Mouse (Mus musculus): ENCODE results near the gene Kremen2. TPM values are rescaled to one million over a fixed set of nuclear protein-coding genes. Genes with fewer than 3 reads are reported as not detected.
A peak's percentile ranks its signal among the peaks of the same experiment; 100 is the strongest.

Gene Kremen2
- polyA plus RNA-seq, 1 experiment: 1.1 TPM

GRCm38 (mm10) chr17:23740136-23740584, 5.5 kb downstream of the Kremen2 start:
- 0% methylated on average over 44 of the region's 46 CpGs for WGBS
- peak; percentile 87 for DNase-seq
- Histone ChIP-seq H3K4me1 (ENCODE audit: control insufficient read depth, insufficient read depth, low read length) (peaks cover 14% of the 10 kb centered on the region), H3K4me3 (replicated peaks; ENCODE audit: extremely low read depth, low read depth, low read length) (peak overlapping the region; percentile 78)
- TF ChIP-seq POLR2A (IDR thresholded peaks at IDR 0.05; ENCODE audit: borderline replicate concordance, extremely low read depth, low read depth, low read length) (peak; percentile 78), CTCF (IDR thresholded peaks at IDR 0.05; ENCODE audit: insufficient read depth, low read length) (no peak)

- H3K4me1 ChIP-seq (ENCODE audit: control insufficient read depth, insufficient read depth, low read length): peaks cover 14% of the 10 kb centered on the region
- H3K4me3 ChIP-seq (replicated peaks; ENCODE audit: extremely low read depth, low read depth, low read length): peak overlapping the region; percentile 78
- 4% methylated on average over 48 of the region's 48 CpGs for WGBS
- TF ChIP-seq CTCF (IDR thresholded peaks at IDR 0.05; ENCODE audit: insufficient read depth, low read length) (no peak), POLR2A (IDR thresholded peaks at IDR 0.05; ENCODE audit: borderline replicate concordance, extremely low read depth, low read depth, low read length) (no peak)
- no peak for DNase-seq
These were observed 6.2 kb downstream of the Kremen2 start for GRCm38 (mm10) chr17:23739202-23740135.

- Histone ChIP-seq H3K4me1 (ENCODE audit: control insufficient read depth, insufficient read depth, low read length) (peaks cover 14% of the 10 kb centered on the region), H3K4me3 (replicated peaks; ENCODE audit: extremely low read depth, low read depth, low read length) (no peak overlapping the region)
- WGBS: 74% methylated on average over 2 of the region's 2 CpGs
- DNase-seq: no peak
- no peak for TF ChIP-seq POLR2A (IDR thresholded peaks at IDR 0.05; ENCODE audit: borderline replicate concordance, extremely low read depth, low read depth, low read length)
- TF ChIP-seq CTCF (IDR thresholded peaks at IDR 0.05; ENCODE audit: insufficient read depth, low read length): no peak
These were observed 6.8 kb downstream of the Kremen2 start for GRCm38 (mm10) chr17:23738836-23739201.

- TF ChIP-seq POLR2A (IDR thresholded peaks at IDR 0.05; ENCODE audit: borderline replicate concordance, extremely low read depth, low read depth, low read length) (no peak), CTCF (IDR thresholded peaks at IDR 0.05; ENCODE audit: insufficient read depth, low read length) (0 out of 2 replicates have a peak, but pooled peaks have one; percentile 11)
- WGBS: 80% methylated on average over 15 of the region's 15 CpGs
- DNase-seq: no peak
- Histone ChIP-seq H3K4me3 (replicated peaks; ENCODE audit: extremely low read depth, low read depth, low read length) (no peak overlapping the region), H3K4me1 (ENCODE audit: control insufficient read depth, insufficient read depth, low read length) (peaks cover 14% of the 10 kb centered on the region)
These were observed 7.9 kb downstream of the Kremen2 start for GRCm38 (mm10) chr17:23737493-23738445.

GRCm38 (mm10) chr17:23734341-23734740, 11.3 kb downstream of the Kremen2 start:
- 45% methylated on average over 1 of the region's 1 CpGs for WGBS
- H3K4me3 ChIP-seq (replicated peaks; ENCODE audit: extremely low read depth, low read depth, low read length): no peak overlapping the region
- TF ChIP-seq POLR2A (IDR thresholded peaks at IDR 0.05; ENCODE audit: borderline replicate concordance, extremely low read depth, low read depth, low read length) (no peak), CTCF (IDR thresholded peaks at IDR 0.05; ENCODE audit: insufficient read depth, low read length) (no peak)
- peaks cover 6% of the 10 kb centered on the region for H3K4me1 ChIP-seq (ENCODE audit: control insufficient read depth, insufficient read depth, low read length)
- DNase-seq: no peak

- peaks cover 3% of the 10 kb centered on the region; the same call in 1 of the 2 replicates for H3K4me1 ChIP-seq (ENCODE audit: control insufficient read depth, insufficient read depth, low read length)
- no peak for DNase-seq
- TF ChIP-seq CTCF (IDR thresholded peaks at IDR 0.05; ENCODE audit: insufficient read depth, low read length) (no peak), POLR2A (IDR thresholded peaks at IDR 0.05; ENCODE audit: borderline replicate concordance, extremely low read depth, low read depth, low read length) (no peak)
- WGBS: 54% methylated on average over 1 of the region's 1 CpGs
- H3K4me3 ChIP-seq (replicated peaks; ENCODE audit: extremely low read depth, low read depth, low read length): no peak overlapping the region
These were observed 15.2 kb downstream of the Kremen2 start for GRCm38 (mm10) chr17:23730441-23730840.

- WGBS: under 1% methylated on average over 19 of the region's 20 CpGs
These were observed 18.9 kb downstream of the Kremen2 start for GRCm38 (mm10) chr17:23726758-23727142.

GRCm38 (mm10) chr17:23725999-23726757, 19.5 kb downstream of the Kremen2 start, which contains the start of gene Pkmyt1:
TSS of gene Pkmyt1 (plus strand) at chr17:23726336.
- Histone ChIP-seq H3K4me3 (replicated peaks; ENCODE audit: extremely low read depth, low read depth, low read length) (peak within 1 kb of the TSS; percentile 71), H3K4me1 (ENCODE audit: control insufficient read depth, insufficient read depth, low read length) (peaks cover 3% of the 10 kb centered on the region; the same call in 1 of the 2 replicates)
- DNase-seq: peak; percentile 97
- WGBS: 2% methylated on average over 58 of the region's 73 CpGs
- TF ChIP-seq CTCF (IDR thresholded peaks at IDR 0.05; ENCODE audit: insufficient read depth, low read length) (no peak), POLR2A (IDR thresholded peaks at IDR 0.05; ENCODE audit: borderline replicate concordance, extremely low read depth, low read depth, low read length) (peak; percentile 92; the same call in 1 of the 2 replicates)

More at GRCm38 (mm10) chr17:23726758-23727142, 18.9 kb downstream of the Kremen2 start:
- peaks cover 3% of the 10 kb centered on the region; the same call in 1 of the 2 replicates for H3K4me1 ChIP-seq (ENCODE audit: control insufficient read depth, insufficient read depth, low read length)
- peak; percentile 71 for DNase-seq
- TF ChIP-seq POLR2A (IDR thresholded peaks at IDR 0.05; ENCODE audit: borderline replicate concordance, extremely low read depth, low read depth, low read length) (peak; percentile 45; the same call in 1 of the 2 replicates), CTCF (IDR thresholded peaks at IDR 0.05; ENCODE audit: insufficient read depth, low read length) (no peak)
- H3K4me3 ChIP-seq (replicated peaks; ENCODE audit: extremely low read depth, low read depth, low read length): peak overlapping the region; percentile 71
